Mouse (Mus musculus): Measurements from ENCODE around the gene Tprkb. TPM values are rescaled to one million over a fixed set of nuclear protein-coding genes. Genes with fewer than 3 reads are reported as not detected.
"Not testable (repeated sequence)": the region's sequence is repeated elsewhere in the genome, so short reads cannot be mapped to it uniquely, and the experiment has no call there.

Gene Tprkb
- polyA plus RNA-seq (2016; fragmentation: Nextera tagmentation; extraction: Ambion mirVana) = 41.2 and 41.4 TPM in 2 replicates

GRCm38 (mm10) chr6:85911587-85911986 lies at the start of gene Tprkb:
TSS of gene Tprkb (plus strand) at chr6:85911865.
- no peak for ATAC-seq (ENCODE audit: low FRiP score, low read depth)
- Histone ChIP-seq H3K9me3 (no peaks in the 10 kb centered on the region), H3K4me2 (replicated peaks) (no peak within 1 kb of the TSS), H3K4me3 (no peak within 1 kb of the TSS), H3K4me1 (peaks cover 12% of the 10 kb centered on the region), H3K36me3 (no peaks in the 10 kb centered on the region), H3K27ac (no peak within 1 kb of the TSS), H3K27me3 (replicated peaks) (no peaks in the 10 kb centered on the region), H3K9ac (no peak within 1 kb of the TSS)
- 90% methylated on average over 3 of the region's 3 CpGs for WGBS

- no peak for ATAC-seq (ENCODE audit: low FRiP score, low read depth)
Observed at GRCm38 (mm10) chr6:85862565-85862964, 49.1 kb upstream of the Tprkb start.

GRCm38 (mm10) chr6:85863136-85863535 lies 48.5 kb upstream of the Tprkb start:
- no peak overlapping the region for H3K27ac ChIP-seq
- ATAC-seq (ENCODE audit: low FRiP score, low read depth) = no peak
- no peaks in the 10 kb centered on the region; the same call in 1 of the 2 replicates for H3K27me3 ChIP-seq (replicated peaks)
- no peaks in the 10 kb centered on the region for H3K4me1 ChIP-seq
- H3K36me3 ChIP-seq = no peaks in the 10 kb centered on the region
- H3K4me3 ChIP-seq = no peak overlapping the region
- H3K9ac ChIP-seq = no peak overlapping the region
- H3K4me2 ChIP-seq (replicated peaks) = no peak overlapping the region
- WGBS = 87% methylated on average over 2 of the region's 2 CpGs
- H3K9me3 ChIP-seq = no peaks in the 10 kb centered on the region

More at GRCm38 (mm10) chr6:85862565-85862964, 49.1 kb upstream of the Tprkb start:
- no peak overlapping the region for H3K27ac ChIP-seq
- no peaks in the 10 kb centered on the region; the same call in 1 of the 2 replicates for H3K27me3 ChIP-seq (replicated peaks)
- H3K4me2 ChIP-seq (replicated peaks) = no peak overlapping the region
- no peak overlapping the region for H3K4me3 ChIP-seq
- H3K36me3 ChIP-seq = no peaks in the 10 kb centered on the region
- no peaks in the 10 kb centered on the region for H3K9me3 ChIP-seq
- 81% methylated on average over 3 of the region's 3 CpGs for WGBS
- no peaks in the 10 kb centered on the region for H3K4me1 ChIP-seq
- H3K9ac ChIP-seq = no peak overlapping the region

GRCm38 (mm10) chr6:85863840-85864239 lies 47.8 kb upstream of the Tprkb start:
- Histone ChIP-seq H3K27me3 (replicated peaks) (no peaks in the 10 kb centered on the region; the same call in 1 of the 2 replicates), H3K4me3 (no peak overlapping the region), H3K9ac (no peak overlapping the region), H3K4me2 (replicated peaks) (no peak overlapping the region), H3K36me3 (no peaks in the 10 kb centered on the region), H3K9me3 (no peaks in the 10 kb centered on the region), H3K27ac (no peak overlapping the region), H3K4me1 (no peaks in the 10 kb centered on the region)
- ATAC-seq (ENCODE audit: low FRiP score, low read depth) = no peak
- 91% methylated on average over 2 of the region's 2 CpGs for WGBS

- H3K9ac ChIP-seq; H3K36me3 ChIP-seq; H3K4me2 ChIP-seq (replicated peaks); ATAC-seq (ENCODE audit: low FRiP score, low read depth); H3K27ac ChIP-seq; H3K4me1 ChIP-seq; H3K27me3 ChIP-seq (replicated peaks); H3K9me3 ChIP-seq; H3K4me3 ChIP-seq: not testable (repeated sequence)
- 64% methylated on average over 6 of the region's 7 CpGs for WGBS
Observed at GRCm38 (mm10) chr6:85864900-85865639, 46.6 kb upstream of the Tprkb start.

GRCm38 (mm10) chr6:85866166-85866565 lies 45.5 kb upstream of the Tprkb start:
- WGBS = 87% methylated on average over 3 of the region's 3 CpGs
- ATAC-seq (ENCODE audit: low FRiP score, low read depth) = not testable (repeated sequence)

GRCm38 (mm10) chr6:85866995-85867394 lies 44.7 kb upstream of the Tprkb start:
- WGBS = 58% methylated on average over 1 of the region's 1 CpGs
- H3K4me2 ChIP-seq (replicated peaks); ATAC-seq (ENCODE audit: low FRiP score, low read depth): not testable (repeated sequence)

More at GRCm38 (mm10) chr6:85866166-85866565, 45.5 kb upstream of the Tprkb start:
- not testable (repeated sequence) for H3K27me3 ChIP-seq (replicated peaks); H3K27ac ChIP-seq; H3K4me3 ChIP-seq; H3K36me3 ChIP-seq; H3K9ac ChIP-seq; H3K4me2 ChIP-seq (replicated peaks); H3K9me3 ChIP-seq; H3K4me1 ChIP-seq

GRCm38 (mm10) chr6:85867726-85868690 lies 43.7 kb upstream of the Tprkb start:
- no peak for ATAC-seq (ENCODE audit: low FRiP score, low read depth)
- H3K27me3 ChIP-seq (replicated peaks) = no peaks in the 10 kb centered on the region
- H3K4me3 ChIP-seq = no peak overlapping the region
- no peak overlapping the region for H3K9ac ChIP-seq
- WGBS = 88% methylated on average over 8 of the region's 8 CpGs
- no peaks in the 10 kb centered on the region for H3K9me3 ChIP-seq
- no peaks in the 10 kb centered on the region for H3K36me3 ChIP-seq
- H3K4me1 ChIP-seq = no peaks in the 10 kb centered on the region
- no peak overlapping the region for H3K4me2 ChIP-seq (replicated peaks)
- H3K27ac ChIP-seq = no peak overlapping the region

More at GRCm38 (mm10) chr6:85866995-85867394, 44.7 kb upstream of the Tprkb start:
- H3K9me3 ChIP-seq; H3K4me3 ChIP-seq; H3K27ac ChIP-seq; H3K27me3 ChIP-seq (replicated peaks); H3K9ac ChIP-seq; H3K4me1 ChIP-seq; H3K36me3 ChIP-seq: not testable (repeated sequence)

GRCm38 (mm10) chr6:85869006-85869405 lies 42.7 kb upstream of the Tprkb start, which contains the start of gene Nat8f2:
TSS of gene Nat8f2 (minus strand) at chr6:85869158.
- not testable (repeated sequence) for H3K9ac ChIP-seq; H3K9me3 ChIP-seq; H3K27ac ChIP-seq; H3K36me3 ChIP-seq; H3K4me1 ChIP-seq; H3K4me2 ChIP-seq (replicated peaks); H3K4me3 ChIP-seq; H3K27me3 ChIP-seq (replicated peaks); ATAC-seq (ENCODE audit: low FRiP score, low read depth)
- 82% methylated on average over 5 of the region's 5 CpGs for WGBS

GRCm38 (mm10) chr6:85883246-85883645 lies 28.4 kb upstream of the Tprkb start:
- WGBS = 92% methylated on average over 9 of the region's 9 CpGs

GRCm38 (mm10) chr6:85884311-85884710 lies 27.4 kb upstream of the Tprkb start:
- H3K4me1 ChIP-seq = no peaks in the 10 kb centered on the region
- no peak overlapping the region for H3K27ac ChIP-seq
- H3K4me3 ChIP-seq = no peak overlapping the region
- no peak overlapping the region for H3K9ac ChIP-seq
- no peak for ATAC-seq (ENCODE audit: low FRiP score, low read depth)
- H3K27me3 ChIP-seq (replicated peaks) = no peaks in the 10 kb centered on the region
- WGBS = 79% methylated on average over 1 of the region's 1 CpGs
- H3K4me2 ChIP-seq (replicated peaks) = no peak overlapping the region
- H3K36me3 ChIP-seq = no peaks in the 10 kb centered on the region
- H3K9me3 ChIP-seq = peaks cover 18% of the 10 kb centered on the region

More at GRCm38 (mm10) chr6:85883246-85883645, 28.4 kb upstream of the Tprkb start:
- H3K4me3 ChIP-seq; H3K27ac ChIP-seq; H3K36me3 ChIP-seq; H3K4me2 ChIP-seq (replicated peaks); H3K4me1 ChIP-seq; ATAC-seq (ENCODE audit: low FRiP score, low read depth); H3K9ac ChIP-seq; H3K27me3 ChIP-seq (replicated peaks): not testable (repeated sequence)
- peaks cover 18% of the 10 kb centered on the region for H3K9me3 ChIP-seq

- 87% methylated on average over 2 of the region's 2 CpGs for WGBS
- Histone ChIP-seq H3K9me3 (peaks cover 16% of the 10 kb centered on the region), H3K4me1 (no peaks in the 10 kb centered on the region), H3K36me3 (no peaks in the 10 kb centered on the region), H3K27me3 (replicated peaks) (no peaks in the 10 kb centered on the region), H3K4me2 (replicated peaks) (no peak overlapping the region), H3K4me3 (no peak overlapping the region), H3K9ac (no peak overlapping the region), H3K27ac (no peak overlapping the region)
- no peak for ATAC-seq (ENCODE audit: low FRiP score, low read depth)
Observed at GRCm38 (mm10) chr6:85888961-85889360, 22.7 kb upstream of the Tprkb start.

Measured in neural tube, embryonic 12.5 days (tissue).